In the genomic region with DNA sequence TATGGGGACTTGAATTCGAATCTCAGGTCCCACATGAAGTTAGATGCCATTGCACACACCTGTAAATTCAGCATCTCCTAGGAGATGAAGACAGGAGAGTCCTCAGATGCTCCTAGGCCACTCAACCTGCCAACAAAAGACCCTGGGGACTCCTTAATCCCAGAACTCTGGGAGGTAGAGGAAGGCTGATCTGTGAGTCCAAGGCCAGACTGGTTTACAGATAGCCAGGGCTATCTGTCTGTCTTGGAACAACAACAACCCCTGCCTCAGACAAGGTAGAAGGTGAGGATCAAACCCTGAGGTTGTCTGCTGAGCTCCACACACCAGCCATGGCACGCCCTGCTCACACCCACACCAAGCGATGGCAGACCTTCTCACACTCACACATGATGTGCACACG, we compare ENCODE assay signal across 26 mouse cellular contexts. TPM values are rescaled to one million over a fixed set of nuclear protein-coding genes. Genes with fewer than 3 reads are reported as not detected.
DNase-seq lines count a peak whose midpoint lies in the region; ATAC-seq and TF ChIP-seq lines count a peak whose summit lies in the region.
"Had no signal": no experiment of that assay in that cellular context is flagged by ENCODE, and none has a peak within 500 bp of the region (broad histone marks: within the 10 kb centered on the region; RNA-seq: fewer than 3 reads in every experiment).

No protein-coding gene starts in this region.

- no peaks in the 10 kb centered on the region for H3K27me3 ChIP-seq in heart, embryonic 11.5 days (ENCODE audit: control insufficient read depth, insufficient read depth, low read length)
- no peaks in the 10 kb centered on the region for H3K27me3 ChIP-seq in heart, embryonic 15.5 days
- no peaks in the 10 kb centered on the region for H3K27me3 ChIP-seq in heart, embryonic 16.5 days (ENCODE audit: control insufficient read depth, insufficient read depth, low read length)
- H3K27me3 ChIP-seq: embryonic facial prominence, embryonic 12.5 days; forebrain, embryonic 15.5 days; hindbrain, embryonic 15.5 days; Patski had no signal

- peak overlapping the region; percentile 64 for H3K4me2 ChIP-seq in heart, embryonic 11.5 days
- peak overlapping the region; percentile 62 for H3K4me2 ChIP-seq in heart, embryonic 15.5 days
- H3K4me2 ChIP-seq in heart, embryonic 16.5 days (ENCODE audit: low read depth, low read length): peak overlapping the region; percentile 64
- H3K4me2 ChIP-seq: embryonic facial prominence, embryonic 12.5 days; forebrain, embryonic 15.5 days; hindbrain, embryonic 15.5 days had no signal

- peak overlapping the region; percentile 80 for H3K4me3 ChIP-seq in gastrocnemius, adult 2 months
- H3K4me3 ChIP-seq in heart, embryonic 11.5 days (ENCODE audit: low read depth, low read length): peak overlapping the region; percentile 62
- peak overlapping the region; percentile 51 for H3K4me3 ChIP-seq in heart, embryonic 15.5 days
- peak overlapping the region; percentile 69 for H3K4me3 ChIP-seq in heart, embryonic 16.5 days (ENCODE audit: low read length)
- H3K4me3 ChIP-seq: embryonic facial prominence, embryonic 12.5 days; forebrain, embryonic 15.5 days; hindbrain, embryonic 15.5 days had no signal

- intact Hi-C loops in gastrocnemius, adult 2 months (cut with DNase I): no loop called here
- intact Hi-C loops in heart, postnatal 14 days (cut with DNase I): no loop called here

- no peaks in the 10 kb centered on the region for H3K9me3 ChIP-seq in heart, embryonic 11.5 days (replicated peaks; ENCODE audit: control insufficient read depth, low read length)
- H3K9me3 ChIP-seq in heart, embryonic 15.5 days (replicated peaks): no peaks in the 10 kb centered on the region
- no peaks in the 10 kb centered on the region for H3K9me3 ChIP-seq in heart, embryonic 16.5 days (replicated peaks; ENCODE audit: control insufficient read depth, low read length)
- H3K9me3 ChIP-seq: embryonic facial prominence, embryonic 12.5 days; forebrain, embryonic 15.5 days; hindbrain, embryonic 15.5 days had no signal

- DNase-seq in gastrocnemius, adult 2 months: no peak
- DNase-seq in gastrocnemius, postnatal 4 days (ENCODE audit: low spot score in 2 of 2): no peak
- no peak for DNase-seq in heart, adult 18-20 months
- no peak for DNase-seq in heart, postnatal 14 days
- no peak for DNase-seq in kidney, postnatal 36 days
- DNase-seq: adrenal gland, postnatal 14 days; B cell, adult 2 months; cerebellum, adult 11-12 months; cerebellum, adult 9-10 months; cerebellum, postnatal 25 days; gastrocnemius, postnatal 10 days; kidney, adult 2 months had no signal

- TF ChIP-seq CTCF in gastrocnemius, adult 2 months (IDR thresholded peaks at IDR 0.05): no peak

- H3K4me1 ChIP-seq in heart, embryonic 11.5 days (ENCODE audit: control insufficient read depth, insufficient read depth, low read length): peaks cover 10% of the 10 kb centered on the region
- H3K4me1 ChIP-seq in heart, embryonic 15.5 days (replicated peaks): peaks cover 34% of the 10 kb centered on the region
- H3K4me1 ChIP-seq in heart, embryonic 16.5 days (ENCODE audit: control insufficient read depth, insufficient read depth, low read length): peaks cover 38% of the 10 kb centered on the region
- H3K4me1 ChIP-seq: embryonic facial prominence, embryonic 12.5 days; forebrain, embryonic 15.5 days; hindbrain, embryonic 15.5 days had no signal

- no peak for ATAC-seq in heart, embryonic 11.5 days (replicated peaks; ENCODE audit: insufficient number of reproducible peaks, low FRiP score, low TSS enrichment)
- ATAC-seq in heart, embryonic 15.5 days (replicated peaks; ENCODE audit: insufficient number of reproducible peaks, insufficient read depth, low FRiP score, low read depth): no peak
- ATAC-seq in heart, embryonic 16.5 days (replicated peaks; ENCODE audit: extremely low read depth, insufficient read depth, low FRiP score): no peak
- ATAC-seq: activated CD4-positive, CD25-positive, alpha-beta regulatory T cell, adult 4 months; CD4-positive, CD25-positive, alpha-beta regulatory T cell, adult 4 months; forebrain, embryonic 15.5 days; intestine, embryonic 16.5 days; Patski had no signal

- peak overlapping the region; percentile 97 for H3K27ac ChIP-seq in gastrocnemius, adult 2 months
- no peak overlapping the region for H3K27ac ChIP-seq in heart, embryonic 11.5 days (ENCODE audit: low read depth, low read length)
- H3K27ac ChIP-seq in heart, embryonic 15.5 days: peak overlapping the region; percentile 92
- peak overlapping the region; percentile 53 for H3K27ac ChIP-seq in heart, embryonic 16.5 days (ENCODE audit: low read length)
- H3K27ac ChIP-seq: embryonic facial prominence, embryonic 12.5 days; forebrain, embryonic 15.5 days; hindbrain, embryonic 15.5 days had no signal

- H3K9ac ChIP-seq in heart, embryonic 11.5 days (ENCODE audit: low read depth, low read length): no peak overlapping the region
- H3K9ac ChIP-seq in heart, embryonic 15.5 days: 0 out of 2 replicates have a peak overlapping the region, but pooled peaks have one; percentile 61
- H3K9ac ChIP-seq in heart, embryonic 16.5 days (ENCODE audit: low read length): peak overlapping the region; percentile 40; the same call in 1 of the 2 replicates
- H3K9ac ChIP-seq: embryonic facial prominence, embryonic 12.5 days; forebrain, embryonic 15.5 days; hindbrain, embryonic 15.5 days had no signal

- WGBS in heart, embryonic 11.5 days (ENCODE audit: insufficient replicate concordance): 85% methylated on average over 4 of the region's 4 CpGs
- WGBS in heart, embryonic 15.5 days: 77% methylated on average over 4 of the region's 4 CpGs
- 67% methylated on average over 4 of the region's 4 CpGs for WGBS in heart, embryonic 16.5 days

- no peaks in the 10 kb centered on the region for H3K36me3 ChIP-seq in heart, embryonic 11.5 days (ENCODE audit: control insufficient read depth, insufficient read depth, low read length)
- 0 out of 2 replicates have a peak, but pooled peaks cover 3% of the 10 kb centered on the region for H3K36me3 ChIP-seq in heart, embryonic 15.5 days
- peaks cover 7% of the 10 kb centered on the region; the same call in 1 of the 2 replicates for H3K36me3 ChIP-seq in heart, embryonic 16.5 days (ENCODE audit: control insufficient read depth, insufficient read depth)
- H3K36me3 ChIP-seq: embryonic facial prominence, embryonic 12.5 days; forebrain, embryonic 15.5 days; hindbrain, embryonic 15.5 days had no signal

RNA-seq across cellular contexts. Expression of gene Krcc1, which starts 12.3 kb away (rescaled TPM):
- total RNA-seq in gastrocnemius, adult 2 months (2021): 10 to 100 TPM; 23.7 to 33.6 TPM
- total RNA-seq in gastrocnemius, postnatal 4 days (2021): 10 to 100 TPM; 50.6 to 51.8 TPM
- polyA plus RNA-seq in heart, embryonic 11.5 days (2014; fragmentation: Nextera tagmentation; extraction: Ambion mirVana): 60.2 and 65.1 TPM in 2 replicates
- 10 to 100 TPM; 60.6 to 63.9 TPM for total RNA-seq in heart, adult 18-20 months (2021)
- polyA plus RNA-seq in heart, embryonic 15.5 days (2015; fragmentation: Nextera tagmentation; extraction: Ambion mirVana): 54.6 and 68.2 TPM in 2 replicates
- 10 to 100 TPM; 46.1 to 49.5 TPM for total RNA-seq in heart, postnatal 14 days (2021)
- polyA plus RNA-seq in heart, embryonic 16.5 days (2015; fragmentation: Nextera tagmentation; extraction: Ambion mirVana): 61.5 and 69.2 TPM in 2 replicates

RNA-seq across cellular contexts. Expression of gene Fabp1, which starts 59.5 kb away (rescaled TPM):
- total RNA-seq in gastrocnemius, adult 2 months (2021): not detected
- total RNA-seq in gastrocnemius, postnatal 4 days (2021): 1 to 10 TPM in 1 of 2 experiments, under 1 TPM in 1; 0.74 to 6.3 TPM
- polyA plus RNA-seq in heart, embryonic 11.5 days (2014; fragmentation: Nextera tagmentation; extraction: Ambion mirVana): 1.4 TPM in 1 of 2 replicates, not detected in the other
- total RNA-seq in heart, adult 18-20 months (2021): not detected
- polyA plus RNA-seq in heart, embryonic 15.5 days (2015; fragmentation: Nextera tagmentation; extraction: Ambion mirVana): 0.42 and 2.9 TPM in 2 replicates
- total RNA-seq in heart, postnatal 14 days (2021): not detected
- polyA plus RNA-seq in heart, embryonic 16.5 days (2015; fragmentation: Nextera tagmentation; extraction: Ambion mirVana): 0.49 and 1.8 TPM in 2 replicates
- total RNA-seq: adrenal gland, adult 18-20 months had no signal
- polyA plus RNA-seq: activated CD4-positive, CD25-positive, alpha-beta regulatory T cell, adult 4 months; CD4-positive, CD25-positive, alpha-beta regulatory T cell, adult 4 months; cortical plate, adult 2 months; embryonic facial prominence, embryonic 12.5 days; forebrain, embryonic 11.5 days; forebrain, embryonic 15.5 days; hindbrain, embryonic 11.5 days; Patski had no signal
